7 mouse cellular contexts compared by ENCODE assay signal in the genomic region with DNA sequence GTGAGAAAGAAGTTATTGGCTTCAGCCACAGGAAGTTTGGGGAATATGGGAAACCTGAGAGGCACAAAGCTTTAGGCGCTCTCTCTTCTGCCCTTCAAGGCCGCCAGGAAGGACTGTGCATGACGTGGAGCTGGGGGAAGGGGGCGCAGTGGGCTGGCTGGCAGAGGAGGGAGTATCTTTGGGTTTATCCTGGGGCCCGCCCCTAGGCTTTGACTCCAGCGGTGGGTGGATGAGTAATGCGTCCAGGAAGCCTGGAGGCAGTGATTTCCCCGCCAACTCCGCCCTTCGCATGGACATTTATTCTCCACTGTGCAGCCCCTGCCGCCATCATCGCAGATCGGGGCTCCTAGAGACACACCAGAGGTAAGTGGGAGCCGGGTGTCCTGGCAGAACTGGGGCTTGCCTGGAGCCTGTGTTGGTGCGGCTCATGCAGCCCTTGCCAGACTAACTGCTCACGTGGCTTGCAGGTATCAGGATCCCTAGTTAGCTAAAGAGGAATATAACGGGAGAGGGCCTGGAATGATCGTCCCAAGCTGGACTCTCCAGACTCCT. TPM values are rescaled to one million over a fixed set of nuclear protein-coding genes. Genes with fewer than 3 reads are reported as not detected.
DNase-seq lines count a peak whose midpoint lies in the region; ATAC-seq and TF ChIP-seq lines count a peak whose summit lies in the region.

A gene (plus strand): TSS at position 205 of the 552 bp plus-strand sequence.

- peak; percentile 84 to 88 for DNase-seq in adrenal gland, adult (ENCODE audit: inconsistent age in 2 of 2, low spot score in 1 of 2)
- no peak for DNase-seq in lung, adult 2 months
- DNase-seq in retina, embryonic 14.5 days (ENCODE audit: low spot score), result peak; percentile 42
- DNase-seq in thymus, postnatal 10 days (ENCODE audit: low spot score in 2 of 2), result no peak

- ATAC-seq in forebrain, embryonic 13.5 days, result 0 out of 2 replicates have a peak, but pooled peaks have one; percentile 19
- ATAC-seq in hindbrain, embryonic 12.5 days (ENCODE audit: low FRiP score), result no peak

- no peaks in the 10 kb centered on the region for H3K27me3 ChIP-seq in E14TG2a.4 (ENCODE audit: insufficient read depth, low read length)
- H3K27me3 ChIP-seq in forebrain, embryonic 13.5 days, result no peaks in the 10 kb centered on the region
- H3K27me3 ChIP-seq in hindbrain, embryonic 12.5 days, result no peaks in the 10 kb centered on the region

- no peak within 1 kb of the TSS for H3K27ac ChIP-seq in forebrain, embryonic 13.5 days
- no peak within 1 kb of the TSS for H3K27ac ChIP-seq in hindbrain, embryonic 12.5 days

- H3K4me3 ChIP-seq in E14TG2a.4 (replicated peaks; ENCODE audit: low read length), result peak within 1 kb of the TSS; percentile 77
- H3K4me3 ChIP-seq in forebrain, embryonic 13.5 days, result 0 out of 2 replicates have a peak within 1 kb of the TSS, but pooled peaks have one; percentile 4
- peak within 1 kb of the TSS; percentile 21 for H3K4me3 ChIP-seq in hindbrain, embryonic 12.5 days
- peak within 1 kb of the TSS; percentile 32 for H3K4me3 ChIP-seq in lung, adult 2 months (replicated peaks; ENCODE audit: extremely low read depth, low read depth, low read length)

- no peak for TF ChIP-seq POLR2A in lung, adult 2 months (IDR thresholded peaks at IDR 0.05; ENCODE audit: borderline replicate concordance, extremely low read depth, low read depth, low read length)

- no peak for TF ChIP-seq CTCF in E14TG2a.4 (conservative IDR thresholded peaks at IDR 0.05; ENCODE audit: low read length)
- TF ChIP-seq CTCF in lung, adult 2 months (IDR thresholded peaks at IDR 0.05; ENCODE audit: insufficient read depth, low read length), result no peak

- peaks cover 50% of the 10 kb centered on the region for H3K4me1 ChIP-seq in E14TG2a.4 (replicated peaks; ENCODE audit: low read depth, low read length)
- peaks cover 3% of the 10 kb centered on the region; the same call in 1 of the 2 replicates for H3K4me1 ChIP-seq in forebrain, embryonic 13.5 days
- no peaks in the 10 kb centered on the region for H3K4me1 ChIP-seq in hindbrain, embryonic 12.5 days
- H3K4me1 ChIP-seq in lung, adult 2 months (ENCODE audit: control insufficient read depth, insufficient read depth, low read length), result no peaks in the 10 kb centered on the region; the same call in 1 of the 2 replicates

- no peak within 1 kb of the TSS for H3K9ac ChIP-seq in forebrain, embryonic 13.5 days
- no peak within 1 kb of the TSS for H3K9ac ChIP-seq in hindbrain, embryonic 12.5 days

- peak within 1 kb of the TSS; percentile 39 for H3K4me2 ChIP-seq in forebrain, embryonic 13.5 days
- H3K4me2 ChIP-seq in hindbrain, embryonic 12.5 days (replicated peaks), result peak within 1 kb of the TSS; percentile 33

- no peaks in the 10 kb centered on the region; the same call in 1 of the 2 replicates for H3K36me3 ChIP-seq in E14TG2a.4 (ENCODE audit: insufficient read depth, low read length)
- no peaks in the 10 kb centered on the region for H3K36me3 ChIP-seq in forebrain, embryonic 13.5 days (ENCODE audit: poor library complexity, severe bottlenecking)
- H3K36me3 ChIP-seq in hindbrain, embryonic 12.5 days, result no peaks in the 10 kb centered on the region

- 18% methylated on average over 17 of the region's 18 CpGs for WGBS in forebrain, embryonic 13.5 days
- WGBS in hindbrain, embryonic 12.5 days, result 28% methylated on average over 14 of the region's 18 CpGs
- 28% methylated on average over 18 of the region's 18 CpGs for WGBS in lung, adult 2 months

- H3K9me3 ChIP-seq in E14TG2a.4 (ENCODE audit: low read length), result no peaks in the 10 kb centered on the region
- no peaks in the 10 kb centered on the region for H3K9me3 ChIP-seq in forebrain, embryonic 13.5 days (replicated peaks)
- no peaks in the 10 kb centered on the region for H3K9me3 ChIP-seq in hindbrain, embryonic 12.5 days (replicated peaks)

RNA-seq across cellular contexts. Expression of the gene that starts here (rescaled TPM):
- 2.2 and 4.4 TPM in 2 replicates for polyA plus RNA-seq in forebrain, embryonic 13.5 days (2015; fragmentation: Nextera tagmentation; extraction: Ambion mirVana)
- 8.8 and 10.7 TPM in 2 replicates for polyA plus RNA-seq in hindbrain, embryonic 12.5 days (2016; fragmentation: Nextera tagmentation; extraction: Ambion mirVana)
- polyA plus RNA-seq in lung, adult 2 months (2012; rRNA removed), result 14.6 and 15.3 TPM in 2 replicates

Comparison
In these comparisons a context has a peak if more than half of its experiments do, and no peak if none do; other contexts are left out.
1. H3K4me3 ChIP-seq: peak in every context shown above with its lines; median percentile 77 in E14TG2a.4; 32 in lung, adult 2 months; 21 in hindbrain, embryonic 12.5 days; 4 in forebrain, embryonic 13.5 days.
2. DNase-seq: peak in adrenal gland, adult (2 of 2) and retina, embryonic 14.5 days (single experiment); none in lung, adult 2 months (single experiment) and thymus, postnatal 10 days (0 of 2).